Mouse (Mus musculus) heart, adult 11 months (tissue): Measurements from ENCODE around the gene Amigo2.
"Not testable (repeated sequence)": the region's sequence is repeated elsewhere in the genome, so short reads cannot be mapped to it uniquely, and the experiment has no call there.

Source experiments
- DNase-seq: peaks from one replicate; pipeline ENCODE4 v3.0.0; 2022

Gene Amigo2

GRCm38 (mm10) chr15:97216843-97217242, 30.2 kb downstream of the Amigo2 start:
- DNase-seq: no peak

GRCm38 (mm10) chr15:97212501-97213477, 34.3 kb downstream of the Amigo2 start:
- no peak for DNase-seq

GRCm38 (mm10) chr15:97209754-97210153, 37.3 kb downstream of the Amigo2 start:
- DNase-seq: not testable (repeated sequence)

- DNase-seq: no peak
Measured at GRCm38 (mm10) chr15:97206506-97206905, 40.6 kb downstream of the Amigo2 start.

- no peak for DNase-seq
Measured at GRCm38 (mm10) chr15:97205776-97206175, 41.3 kb downstream of the Amigo2 start.

GRCm38 (mm10) chr15:97204889-97205288, 42.2 kb downstream of the Amigo2 start:
- DNase-seq: no peak

- DNase-seq: no peak
Measured at GRCm38 (mm10) chr15:97196644-97197043, 50.4 kb downstream of the Amigo2 start.

GRCm38 (mm10) chr15:97195628-97196027, 51.5 kb downstream of the Amigo2 start:
- no peak for DNase-seq
